Mouse (Mus musculus): ENCODE results near the gene Ncapg2.

Ncapg2 gene

DNA sequence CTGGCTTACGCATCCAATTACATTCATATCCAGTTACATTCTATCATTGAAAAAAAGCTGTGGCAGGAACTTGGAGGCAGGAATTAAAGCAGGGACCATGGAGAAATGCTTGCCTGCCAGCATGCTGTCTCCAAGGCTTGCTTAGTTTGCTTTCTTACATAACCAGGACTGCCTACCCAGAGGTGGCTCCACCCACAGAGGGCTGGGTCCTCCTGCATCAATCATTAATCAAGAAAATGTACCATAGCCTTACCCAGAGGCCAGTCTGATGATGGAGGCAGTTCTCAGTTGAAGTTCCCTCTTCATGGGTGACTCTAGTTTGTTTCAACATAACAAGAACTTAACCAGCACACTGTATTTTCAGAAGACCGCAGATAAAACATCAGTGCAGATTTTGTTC is 44.3 kb downstream of the Ncapg2 start:
- DNase-seq = no peak

DNA sequence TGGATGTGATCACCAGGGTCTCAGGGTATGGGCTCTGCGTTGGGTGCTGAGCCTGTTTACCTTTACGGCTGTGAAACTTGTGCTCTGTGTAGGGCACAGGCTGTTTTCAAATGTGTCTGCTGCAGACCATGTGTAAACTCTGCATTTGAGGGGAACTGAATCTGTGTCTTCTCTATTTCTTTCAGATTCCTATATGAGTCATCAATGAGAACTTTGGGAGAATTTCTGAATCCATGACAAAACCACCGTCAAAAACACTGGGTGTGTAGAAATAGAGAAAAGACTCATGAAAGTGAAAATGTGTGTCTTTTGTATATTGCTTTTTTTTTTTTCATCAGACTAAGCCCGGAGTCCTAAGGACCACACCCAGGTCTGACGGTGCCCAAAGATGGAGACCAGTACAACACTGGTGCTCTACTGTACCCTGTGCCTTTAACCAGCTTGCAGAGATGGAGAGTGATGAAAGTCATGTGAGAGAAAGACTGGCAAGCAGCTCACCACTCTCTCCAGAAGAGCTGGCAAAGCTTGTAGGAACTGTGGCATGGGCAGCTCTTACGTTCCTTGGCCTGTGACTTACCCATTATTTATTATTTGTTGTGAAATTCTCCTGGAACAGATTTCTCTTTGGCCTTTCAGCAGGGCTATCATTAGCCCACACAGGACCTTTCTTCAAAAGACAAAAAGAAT is 55.3 kb downstream of the Ncapg2 start:
- no peak for DNase-seq

DNA sequence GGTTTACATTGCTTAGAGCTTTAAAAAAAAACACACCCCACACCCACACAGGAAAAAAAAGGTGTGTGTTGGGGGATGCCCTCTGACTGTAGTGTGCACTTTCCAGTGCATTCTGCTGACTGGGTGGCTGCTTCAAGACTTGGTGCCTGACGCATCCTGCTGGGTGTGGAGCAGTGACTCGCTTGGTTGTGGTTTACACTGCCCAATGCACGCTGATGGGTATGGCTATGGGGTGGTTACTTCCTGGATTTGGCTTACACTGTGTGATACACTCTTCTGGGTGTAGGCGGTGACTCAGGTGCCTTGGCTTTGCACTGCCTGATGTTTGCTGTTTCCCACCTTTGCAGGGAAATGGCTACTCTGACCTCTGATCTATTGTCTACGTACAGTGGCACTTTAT is 61.8 kb downstream of the Ncapg2 start:
- DNase-seq = no peak

DNA sequence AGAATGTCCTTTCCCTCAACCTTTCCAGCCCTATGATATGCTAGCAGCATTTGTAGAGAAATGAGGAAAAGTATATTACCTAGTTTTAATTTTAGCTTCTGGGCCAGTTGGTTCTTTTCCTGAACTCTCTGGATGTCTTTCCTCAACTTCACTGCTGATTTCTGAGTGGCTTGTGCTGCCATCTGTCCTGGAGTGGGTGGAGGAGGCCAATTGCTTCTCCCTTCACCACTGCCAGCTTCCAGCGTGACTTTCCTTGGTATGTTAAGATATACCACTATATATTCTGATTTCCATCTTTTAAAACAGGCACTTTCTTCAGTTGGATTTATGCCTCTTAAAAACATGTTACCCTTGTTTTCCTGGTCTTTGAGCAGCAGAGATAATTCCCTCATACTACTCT is 63.1 kb downstream of the Ncapg2 start:
- no peak for DNase-seq

DNA sequence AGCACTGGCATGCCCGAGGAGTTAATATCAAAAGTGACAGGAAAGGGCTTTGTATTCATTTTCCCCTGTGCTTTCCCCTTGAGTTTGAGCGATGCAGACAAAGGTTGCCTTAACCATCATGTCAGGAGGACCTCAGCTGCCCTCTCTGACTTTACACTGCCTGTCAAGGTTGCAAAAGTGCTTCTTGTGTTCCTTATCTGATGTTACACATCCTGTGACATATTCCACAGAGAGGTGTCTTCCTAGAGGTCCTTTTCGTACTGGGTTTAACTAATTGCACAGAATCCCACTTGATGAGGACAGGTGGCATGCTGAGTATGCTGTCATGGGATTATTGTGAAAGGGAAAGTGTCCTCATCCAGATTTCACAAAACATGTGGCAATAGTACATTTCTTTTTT is 63.9 kb downstream of the Ncapg2 start:
- no peak for DNase-seq

DNA sequence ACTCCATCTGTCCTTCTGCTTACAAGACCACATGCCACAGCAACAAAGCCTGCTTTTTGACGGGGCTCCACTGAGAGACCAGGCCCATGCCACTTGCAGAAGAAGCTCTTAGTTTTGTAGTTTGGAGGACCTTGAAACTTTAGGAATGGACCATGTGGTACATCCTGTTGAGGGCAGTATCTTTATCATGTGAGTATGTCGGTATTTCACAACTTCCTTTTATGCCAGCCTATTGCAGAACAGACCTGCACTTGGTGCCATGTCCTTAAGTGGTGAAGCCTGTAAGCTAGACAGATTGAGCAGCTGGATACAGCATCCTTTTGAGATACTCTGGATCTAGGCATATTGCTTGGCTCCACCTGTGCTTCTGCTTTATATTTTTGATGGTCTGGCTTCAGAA is 68.1 kb downstream of the Ncapg2 start:
- no peak for DNase-seq

DNA sequence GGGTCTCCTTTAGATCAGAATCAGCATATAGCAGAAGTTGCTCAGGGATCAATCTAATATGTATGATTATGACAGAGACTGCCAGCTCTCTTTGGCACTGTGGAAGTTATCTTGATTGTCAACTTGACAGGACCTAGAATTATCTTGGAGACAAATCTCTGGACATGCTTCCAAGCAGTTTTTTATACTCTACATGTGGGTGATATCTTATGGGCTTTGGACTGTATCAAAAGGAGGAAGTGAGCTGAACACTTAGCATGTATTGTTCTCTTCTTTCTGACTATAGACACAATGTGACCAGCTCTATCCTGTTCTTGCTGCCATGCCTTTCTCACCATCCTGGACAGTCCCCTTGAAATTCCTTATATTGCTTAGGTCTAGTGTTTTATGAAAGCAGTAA is 68.6 kb downstream of the Ncapg2 start:
- DNase-seq = no peak

DNA sequence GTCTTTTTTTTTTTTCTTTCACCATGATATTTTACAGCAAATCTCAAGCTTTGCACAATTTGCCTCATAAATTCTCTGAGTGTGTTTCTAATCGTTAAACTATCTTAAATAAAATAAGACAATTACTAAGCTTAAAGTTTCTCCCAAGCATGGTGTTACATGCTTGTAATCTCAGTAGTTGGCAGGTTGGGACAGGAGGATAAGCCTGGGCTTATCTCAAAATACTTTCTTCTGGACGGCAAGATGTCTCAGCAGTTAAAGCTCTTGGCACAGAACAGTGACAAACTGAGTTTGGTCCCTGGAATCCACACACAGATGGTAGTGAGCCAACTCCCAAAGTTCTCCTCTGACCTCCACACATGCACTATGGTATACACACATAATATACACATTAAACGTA is 69.5 kb downstream of the Ncapg2 start:
- DNase-seq = no peak

DNA sequence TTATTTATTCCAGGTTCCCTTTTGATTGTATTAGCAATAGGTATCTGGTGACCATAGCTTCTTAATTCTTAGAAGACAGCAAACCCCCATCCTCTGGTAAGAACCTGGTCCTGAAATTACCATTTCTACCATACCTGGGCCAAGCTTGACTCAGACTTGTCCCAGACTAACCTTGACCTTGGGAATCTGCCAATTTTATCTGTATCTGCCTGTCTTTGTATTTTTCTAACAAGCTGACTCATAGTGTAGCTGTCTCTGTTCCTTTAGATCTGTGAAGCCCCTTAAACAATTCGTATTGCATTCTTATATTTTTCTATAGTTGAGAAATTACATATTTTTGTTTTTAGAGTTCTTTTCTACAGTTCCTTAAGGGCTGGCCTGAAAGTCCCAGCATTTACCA is 73.6 kb downstream of the Ncapg2 start:
- DNase-seq = no peak

DNA sequence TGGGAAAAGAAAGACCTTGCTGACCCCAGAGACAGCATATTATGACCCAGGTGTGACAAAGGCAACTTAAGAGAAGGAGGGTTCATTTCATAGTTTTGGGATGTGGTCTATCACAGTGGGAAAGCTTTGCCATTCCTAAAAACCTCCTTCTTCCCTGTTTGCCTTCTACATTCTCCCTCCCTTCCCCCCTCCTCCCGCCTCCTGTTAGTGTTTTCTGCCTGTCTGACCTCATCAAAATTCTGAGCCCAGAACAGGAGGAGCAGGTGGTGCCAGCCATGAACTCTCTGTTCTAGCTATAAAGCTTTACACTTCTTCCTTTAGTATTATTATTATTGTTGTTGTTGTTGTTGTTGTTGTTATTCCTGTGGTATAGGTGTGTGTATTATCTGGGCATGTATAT is 76.7 kb downstream of the Ncapg2 start:
- DNase-seq = no peak

DNA sequence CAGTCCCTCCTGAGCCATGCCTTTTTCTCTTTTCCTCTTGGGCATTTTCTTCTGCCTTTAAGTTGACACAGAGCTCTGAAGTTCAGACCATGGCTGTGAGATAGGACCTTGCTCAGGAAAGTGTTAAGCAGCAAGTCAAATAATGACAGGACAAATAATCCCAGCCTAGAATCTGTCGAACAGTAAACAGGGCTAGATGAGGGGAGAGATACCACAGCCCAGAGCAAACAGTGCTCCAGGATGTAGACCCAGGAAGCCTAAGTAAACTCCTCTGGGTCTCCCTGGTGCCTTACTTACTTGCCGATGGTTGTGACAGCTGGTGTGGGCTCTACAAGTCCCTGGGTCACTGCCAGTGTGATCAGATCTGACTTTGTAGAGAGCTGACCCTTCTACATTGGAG is 78.4 kb downstream of the Ncapg2 start:
- no peak for DNase-seq

DNA sequence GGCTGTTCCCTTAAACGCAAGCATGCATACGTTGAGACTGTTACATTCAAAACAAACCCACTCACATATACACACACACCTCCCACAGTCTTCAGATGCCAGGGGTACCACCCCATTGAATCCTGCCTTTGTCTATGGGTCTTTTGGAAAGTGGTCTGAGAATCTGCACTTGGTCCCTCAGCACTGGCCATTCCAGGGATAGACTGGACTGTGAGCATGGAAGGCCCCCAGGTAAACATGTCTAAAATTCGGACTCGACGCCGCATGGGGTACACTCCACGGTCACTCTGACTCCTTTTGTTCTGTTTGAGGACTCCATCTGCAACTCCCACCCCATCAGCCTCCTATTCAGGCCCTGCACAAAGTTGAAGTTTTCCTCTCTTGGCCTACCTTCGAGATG is 79.8 kb downstream of the Ncapg2 start:
- DNase-seq = no peak

DNA sequence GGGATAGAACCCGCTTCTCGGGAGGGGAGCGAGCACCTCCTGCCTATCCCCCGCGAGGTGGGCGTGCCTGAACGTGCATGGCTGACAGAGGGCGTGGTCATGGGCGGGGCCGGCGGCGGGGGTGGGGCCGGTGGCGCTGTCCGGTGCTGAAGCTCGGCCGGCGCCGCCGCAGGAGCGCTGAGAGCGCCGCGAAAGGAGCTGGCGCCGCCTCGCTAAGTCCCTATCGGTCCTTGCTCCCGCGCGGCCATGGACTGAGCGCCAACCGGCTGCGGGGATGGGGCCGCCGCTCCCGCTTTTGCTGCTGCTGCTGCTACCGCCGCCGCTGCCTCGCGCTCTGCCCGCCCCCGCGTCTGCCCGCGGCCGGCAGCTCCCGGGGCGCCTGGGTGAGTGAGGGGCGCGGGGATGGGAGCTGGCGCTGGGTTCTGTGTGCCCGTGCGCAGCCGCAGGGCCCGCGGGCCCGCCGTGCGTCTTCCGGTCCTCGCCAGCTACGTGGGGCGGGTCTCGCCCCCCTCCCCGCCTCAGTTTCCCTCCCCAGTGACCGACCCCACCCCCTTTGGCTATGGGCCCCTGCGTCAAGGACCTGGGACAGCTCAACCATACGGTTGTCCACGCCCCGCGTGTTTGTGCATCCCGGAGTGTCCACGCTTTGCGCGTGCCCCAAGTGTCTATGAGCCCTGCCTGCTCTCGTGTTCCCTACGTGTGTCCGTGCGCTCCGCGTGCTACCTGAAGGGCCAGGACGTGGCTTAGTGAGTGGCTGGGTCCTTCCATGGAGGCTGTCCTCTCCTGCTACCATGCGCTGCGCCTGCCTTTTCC is 80.6 kb downstream of the Ncapg2 start, which contains the start of gene Ptprn2:
TSS of gene Ptprn2 (plus strand) at position 130 of the 813 bp plus-strand sequence.
- peak; percentile 77 for DNase-seq

DNA sequence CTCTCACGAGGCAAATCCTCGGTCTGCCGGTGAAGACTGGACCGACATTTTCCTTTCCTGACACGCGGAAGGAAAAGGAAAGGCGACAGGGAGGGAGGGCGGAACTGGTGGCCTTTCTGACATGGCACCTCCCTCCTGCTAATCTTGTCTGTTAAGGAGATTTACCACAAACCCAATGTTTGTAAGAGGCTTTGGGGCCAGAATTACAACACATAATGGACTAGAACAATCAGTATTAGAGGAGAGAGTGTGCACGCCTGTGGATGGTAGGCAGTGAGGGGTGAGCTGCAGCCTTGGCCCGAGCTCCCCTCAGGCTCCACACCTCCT is 81.2 kb downstream of the Ncapg2 start:
- no peak for DNase-seq

DNA sequence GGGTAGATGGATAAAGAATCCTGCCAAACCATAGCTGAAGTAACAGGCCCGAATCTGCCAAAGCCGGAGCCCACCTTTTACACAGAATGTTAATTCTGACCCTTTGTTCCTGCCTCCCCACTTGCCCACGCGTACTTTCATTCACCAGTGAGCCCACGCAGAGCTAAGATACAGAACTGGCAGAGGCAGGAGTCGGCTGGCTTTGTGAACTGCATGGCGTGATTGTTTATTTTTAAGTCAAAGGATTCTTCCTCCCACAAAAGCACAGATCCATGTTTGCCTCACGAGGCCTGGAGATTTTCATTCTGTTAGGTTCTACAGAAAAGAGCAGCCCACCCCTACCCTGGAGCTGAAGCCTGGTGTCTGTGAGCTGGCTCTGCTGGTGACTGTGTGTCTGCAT is 83.6 kb downstream of the Ncapg2 start:
- DNase-seq = peak; percentile 9

DNA sequence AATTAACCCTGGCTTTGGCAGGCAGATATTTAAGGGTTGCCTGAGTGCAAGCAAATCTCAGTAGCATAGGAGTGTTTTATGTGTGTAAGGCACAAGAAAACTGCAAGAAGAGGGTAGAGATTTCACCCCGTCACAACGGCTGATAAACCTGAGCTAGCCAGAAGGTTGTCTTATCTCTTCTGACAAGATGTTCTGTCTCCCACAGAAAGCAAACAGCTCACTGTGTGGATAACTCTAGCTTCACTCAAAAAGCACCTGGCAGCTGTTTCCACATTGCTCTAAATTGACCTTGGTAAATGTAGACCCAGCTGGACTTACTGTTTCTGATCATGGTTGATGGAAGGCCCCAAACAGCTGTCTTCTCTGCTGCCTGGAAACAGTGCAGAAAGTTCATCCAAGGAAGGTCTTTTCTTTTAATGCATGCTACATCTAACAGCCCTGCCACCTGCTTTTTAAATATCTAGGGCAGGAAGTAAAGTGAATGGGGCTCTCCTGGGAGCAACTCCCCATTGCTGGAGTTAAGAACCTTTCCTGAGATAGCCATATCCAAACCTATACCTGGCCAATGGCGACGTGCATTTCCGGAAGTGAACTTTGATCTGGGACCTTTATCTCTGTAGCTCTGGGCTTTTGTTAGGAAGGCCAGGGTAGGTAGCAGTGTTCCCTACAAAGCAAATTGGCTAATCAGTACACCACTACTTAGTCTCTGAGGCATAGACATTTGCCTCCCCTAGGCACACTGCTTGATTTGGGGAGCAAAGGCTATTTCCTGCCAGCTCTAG is 85.6 kb downstream of the Ncapg2 start:
- DNase-seq = no peak

DNA sequence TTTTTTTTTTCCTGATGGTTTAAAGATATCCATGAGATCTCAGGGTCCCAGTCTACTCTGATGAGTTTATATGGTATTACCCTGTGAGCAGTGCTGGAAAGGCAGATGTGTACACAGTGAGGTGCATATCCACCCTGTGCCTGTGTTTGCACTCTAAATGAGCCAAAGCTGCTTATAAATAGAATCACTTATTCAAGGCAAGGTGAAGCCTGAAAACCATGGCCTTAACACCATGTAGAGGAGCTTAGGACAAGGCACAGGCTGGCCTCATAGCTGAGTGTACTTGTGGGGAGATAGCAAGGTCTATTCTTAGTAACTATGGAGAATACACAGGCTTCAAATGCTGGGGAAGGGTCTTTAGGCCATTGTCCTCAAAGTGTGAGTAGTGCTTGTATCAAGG is 93.5 kb downstream of the Ncapg2 start:
- DNase-seq = no peak

DNA sequence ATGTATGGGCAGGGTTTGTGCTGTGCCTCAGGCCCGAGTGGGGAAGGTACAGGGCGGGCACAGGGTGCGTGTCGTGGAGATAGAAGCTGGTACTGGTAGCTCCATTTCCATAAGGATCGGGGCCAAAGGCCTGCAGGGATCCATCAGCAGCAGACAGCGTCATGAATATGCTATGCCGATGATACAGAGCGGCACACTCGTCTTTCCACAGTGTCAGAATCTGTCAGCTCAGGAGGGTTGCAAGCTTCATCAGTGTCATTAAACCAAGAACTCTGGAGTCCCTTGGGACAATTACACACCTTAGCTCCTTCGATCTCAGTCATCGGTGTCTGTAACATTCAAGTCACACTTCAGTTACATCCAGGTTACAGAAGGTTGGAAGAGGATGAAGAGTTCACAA is 95.5 kb downstream of the Ncapg2 start:
- no peak for DNase-seq

DNA sequence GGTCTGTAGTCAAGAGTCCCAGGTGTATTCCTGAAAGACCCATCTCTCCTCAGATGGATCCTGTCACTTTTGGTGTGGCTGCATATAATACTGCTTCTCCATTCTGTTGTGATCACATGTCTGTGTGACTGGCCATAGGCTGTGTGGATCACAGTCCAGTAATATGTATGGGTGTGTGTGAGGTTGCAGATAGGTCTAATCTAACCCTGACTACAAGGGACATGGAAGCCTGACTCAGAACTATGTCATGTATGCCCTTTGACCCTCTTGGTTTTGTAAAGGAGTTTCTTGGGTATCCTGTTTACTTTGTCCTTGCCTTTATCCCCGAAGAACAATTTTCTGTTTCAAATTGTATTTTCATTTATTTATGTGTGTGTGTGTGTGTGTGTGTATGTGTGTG is 107.3 kb downstream of the Ncapg2 start:
- DNase-seq = no peak
